Mouse (Mus musculus) ovary, postnatal 14 days (tissue): ENCODE data around the gene Lyrm4.

Experiments used
- DNase-seq: peaks from one replicate; pipeline ENCODE4 v3.0.0; 2022; ENCODE audit warnings: low spot score

Gene Lyrm4

DNA sequence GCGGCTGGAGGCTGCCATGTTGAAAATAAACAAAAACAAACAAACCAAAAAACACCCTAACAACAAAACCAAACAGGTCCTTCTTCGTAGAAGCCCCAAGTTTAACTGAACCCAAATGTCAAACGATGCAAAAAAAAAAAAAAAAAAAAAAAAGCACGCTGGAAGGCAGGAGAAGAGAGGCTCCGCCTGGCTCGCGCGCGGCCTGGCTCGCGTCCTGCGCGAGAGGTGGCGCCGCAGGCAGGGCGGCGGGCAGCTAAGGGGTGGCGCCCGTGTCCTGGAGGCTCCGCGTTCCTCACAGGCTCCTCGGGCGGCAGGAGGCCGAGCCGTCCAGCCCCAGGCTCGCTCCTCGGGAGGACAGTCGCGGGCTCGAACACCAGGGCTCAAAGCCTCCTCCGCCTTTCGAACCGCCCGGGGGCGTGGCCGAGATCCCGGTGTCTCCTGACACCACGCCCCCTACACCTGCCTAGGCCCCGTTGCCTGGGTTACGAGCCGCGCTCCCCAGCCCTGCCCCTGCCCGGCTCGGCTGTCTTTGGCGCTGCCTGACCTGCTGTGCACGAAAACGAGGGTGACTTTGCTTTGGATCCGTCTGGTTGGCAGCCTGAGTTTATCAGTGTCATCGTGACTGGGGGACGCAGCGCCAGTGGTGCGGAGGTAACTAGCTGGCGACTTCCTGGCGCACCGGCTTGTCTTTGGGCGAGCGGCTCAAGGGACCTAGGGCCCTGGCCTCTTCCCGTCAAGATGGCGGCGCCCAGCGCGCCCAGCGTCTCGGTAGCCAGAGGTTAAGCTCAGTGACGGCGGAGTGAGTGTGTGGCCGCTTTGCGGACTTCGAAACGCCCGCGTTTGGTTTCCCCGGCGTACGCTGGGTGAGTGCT, at the start of gene Lyrm4, which contains the start of gene Fars2:
Gene Lyrm4 (minus strand): TSS at position 384 of the 872 bp plus-strand sequence.
Gene Fars2 (plus strand): TSS at position 270 of the 872 bp plus-strand sequence.
- DNase-seq, result peak; percentile 96

DNA sequence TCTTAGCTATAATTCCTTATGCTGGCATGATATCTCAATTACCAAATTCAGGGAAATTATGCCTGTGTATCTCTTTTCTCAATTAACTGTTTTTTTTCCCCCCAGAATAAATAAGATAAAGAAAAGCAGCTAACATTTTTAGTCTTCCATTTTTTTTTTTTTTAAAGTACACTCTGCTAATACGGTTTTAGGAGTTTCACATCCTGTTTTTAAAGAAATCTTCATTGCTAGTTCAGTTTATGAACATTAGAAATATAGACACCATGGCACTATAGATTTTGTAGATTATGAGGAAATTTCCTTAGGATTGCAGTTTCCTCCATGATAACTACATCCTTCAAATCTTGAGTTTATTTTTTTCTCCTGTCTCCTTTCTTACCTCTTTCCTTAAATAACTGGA, 46.6 kb upstream of the Lyrm4 start:
- DNase-seq, result no peak

DNA sequence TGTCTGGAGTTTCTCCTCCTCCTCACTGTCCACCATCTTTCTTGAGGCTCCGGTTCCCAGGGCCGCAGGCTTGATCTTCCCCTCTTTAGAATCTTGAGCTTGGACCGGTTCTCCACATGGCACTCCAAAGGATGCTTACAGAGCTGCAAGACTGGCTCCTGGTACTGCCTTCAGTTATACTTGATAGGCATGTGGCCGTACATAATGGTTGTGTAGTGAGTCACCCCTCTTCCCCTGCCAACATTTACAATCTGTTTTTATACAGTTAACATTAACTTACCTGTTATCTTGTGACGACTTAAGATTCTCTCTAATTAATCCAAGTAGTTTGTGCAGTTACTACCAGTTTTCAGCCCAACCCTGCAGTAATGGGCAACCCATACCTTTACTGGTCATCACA, 46.1 kb upstream of the Lyrm4 start:
- DNase-seq, result no peak

DNA sequence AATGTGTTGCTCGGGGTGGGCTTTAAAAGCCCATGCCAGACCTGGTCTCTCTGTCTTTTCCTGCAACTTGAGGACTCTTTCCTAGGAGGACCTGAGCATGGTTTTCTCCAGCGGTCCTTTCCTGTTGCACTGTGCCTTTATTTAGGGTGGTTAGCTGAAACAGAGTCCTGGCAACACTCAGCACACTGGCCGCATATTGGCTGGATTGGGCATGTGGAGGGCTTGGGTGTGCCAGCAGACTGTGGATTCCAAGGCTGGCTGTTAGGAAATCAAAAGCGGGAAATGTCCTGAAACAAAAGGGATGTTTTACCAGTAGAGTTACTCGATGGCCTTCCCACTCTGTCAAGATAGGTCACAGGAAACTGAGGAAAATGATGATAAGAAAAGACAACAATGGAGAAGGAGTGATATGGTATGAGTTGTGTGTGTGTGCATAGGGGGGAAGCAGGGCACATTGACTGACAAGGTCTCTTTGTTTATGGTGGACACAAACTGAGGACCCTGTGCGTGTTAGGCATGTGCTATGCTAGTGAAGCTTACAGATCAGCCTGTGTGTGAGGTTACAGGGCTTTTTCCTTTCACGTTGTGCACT, 39.1 kb upstream of the Lyrm4 start:
- DNase-seq, result no peak

DNA sequence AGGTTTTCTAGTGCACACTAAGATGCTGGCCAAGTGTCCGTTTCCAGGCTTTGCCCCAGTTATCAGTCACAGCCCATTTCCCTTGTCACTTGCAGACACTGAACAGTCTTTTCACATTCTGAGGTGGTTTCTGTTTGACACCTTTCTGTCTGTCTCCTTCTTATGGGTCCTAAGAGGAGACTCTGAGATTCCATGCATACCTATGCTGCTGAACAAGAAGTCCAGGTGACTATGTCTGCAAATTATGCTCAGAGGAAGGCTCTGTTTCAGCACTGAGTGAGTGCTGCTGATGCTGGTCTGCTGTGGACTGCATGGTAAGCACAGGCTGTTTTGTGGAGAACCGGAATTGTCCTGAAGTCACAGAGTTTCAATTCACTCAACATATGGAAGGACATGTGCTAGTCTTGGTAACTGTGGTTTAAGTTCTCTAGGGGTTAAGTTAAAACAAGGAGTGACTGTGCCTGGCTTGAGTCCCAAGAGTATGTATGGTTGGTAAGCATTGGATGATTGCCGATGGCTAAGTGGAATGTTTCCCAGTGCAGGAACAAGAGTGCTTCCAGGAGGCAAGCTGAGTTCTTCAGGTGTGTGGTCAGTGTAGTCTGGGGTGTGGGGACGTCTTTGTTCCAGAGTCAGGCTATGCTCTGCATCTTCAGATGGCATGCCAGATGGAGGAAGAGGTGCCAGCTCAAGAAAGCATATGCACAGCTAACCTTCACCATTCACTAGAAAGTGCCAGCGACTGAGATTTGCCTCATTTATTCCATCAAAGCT, 35.6 kb upstream of the Lyrm4 start:
- no peak for DNase-seq

DNA sequence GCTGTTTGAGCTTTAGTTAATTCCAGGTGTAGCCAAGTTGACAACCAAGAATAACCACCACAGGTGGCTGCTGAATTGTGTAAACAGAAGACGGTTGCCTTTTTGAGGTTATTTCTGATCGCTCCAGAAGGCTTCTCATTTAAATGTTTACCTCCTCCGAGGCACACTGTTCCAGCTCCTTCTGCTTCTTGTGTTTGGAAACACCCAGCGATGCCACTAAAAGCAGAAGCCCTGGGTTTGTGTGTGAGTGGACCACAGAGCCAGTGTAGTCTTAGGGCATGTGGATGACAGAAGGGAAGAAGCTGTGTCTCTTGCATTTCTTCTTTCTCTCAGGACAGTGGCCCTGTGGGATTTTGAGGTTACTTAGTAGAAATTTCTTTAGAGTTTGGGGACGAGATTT, 32.9 kb upstream of the Lyrm4 start:
- DNase-seq, result no peak

DNA sequence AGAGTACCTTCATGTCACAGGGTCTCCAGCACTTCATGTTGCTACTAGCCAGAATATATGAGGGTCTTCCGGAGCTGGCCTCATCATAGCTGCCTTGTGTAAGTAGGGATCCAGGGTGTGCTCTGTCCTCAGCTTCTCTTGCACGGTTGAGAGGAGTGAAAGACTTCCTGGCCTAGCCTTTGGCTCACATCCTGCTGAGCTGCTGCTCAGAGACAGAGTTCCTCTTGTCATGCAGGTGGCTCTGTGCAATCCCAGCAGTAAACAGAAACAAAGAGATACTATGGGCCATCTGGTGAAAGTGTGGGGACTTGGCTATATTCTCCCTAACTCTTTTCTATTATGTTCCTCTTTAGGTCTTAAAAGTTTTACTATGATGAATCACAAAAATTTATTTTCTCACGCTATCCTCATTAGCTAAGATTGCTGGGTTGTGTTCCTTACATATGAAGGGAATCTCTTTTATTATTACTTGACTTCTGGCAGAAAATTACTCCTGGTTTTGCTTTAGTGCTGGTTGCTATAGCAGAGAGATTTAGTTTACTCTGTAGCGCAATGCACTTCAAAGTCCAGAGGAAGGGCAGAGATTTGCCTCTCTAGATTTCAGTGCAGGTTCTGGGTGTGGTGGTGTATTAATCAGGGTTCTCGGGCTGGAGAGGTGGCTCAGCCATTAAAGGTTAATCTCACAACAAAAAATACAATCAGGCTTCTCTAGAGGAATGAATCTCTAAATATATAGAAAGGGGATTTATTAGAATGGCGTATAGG, 32.0 kb upstream of the Lyrm4 start:
- DNase-seq, result no peak

DNA sequence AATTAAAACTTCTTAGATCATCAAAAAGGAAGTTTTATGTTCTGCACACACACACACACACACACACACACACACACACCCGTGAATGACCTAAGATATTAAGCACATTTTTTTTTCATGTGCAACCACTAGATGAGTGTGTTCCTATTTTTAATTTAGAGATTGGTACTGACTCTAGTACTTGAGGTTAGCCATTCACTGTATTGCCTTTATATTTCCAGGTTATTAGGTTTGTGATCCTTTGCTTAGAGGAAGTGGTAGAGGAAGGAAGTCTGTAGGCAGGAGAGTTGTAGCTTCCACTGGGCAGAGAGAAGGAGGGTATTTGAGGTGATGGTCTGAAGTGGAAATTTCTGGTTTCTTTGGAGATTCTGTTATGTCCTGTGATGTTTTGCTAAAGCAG, 28.3 kb upstream of the Lyrm4 start:
- no peak for DNase-seq

DNA sequence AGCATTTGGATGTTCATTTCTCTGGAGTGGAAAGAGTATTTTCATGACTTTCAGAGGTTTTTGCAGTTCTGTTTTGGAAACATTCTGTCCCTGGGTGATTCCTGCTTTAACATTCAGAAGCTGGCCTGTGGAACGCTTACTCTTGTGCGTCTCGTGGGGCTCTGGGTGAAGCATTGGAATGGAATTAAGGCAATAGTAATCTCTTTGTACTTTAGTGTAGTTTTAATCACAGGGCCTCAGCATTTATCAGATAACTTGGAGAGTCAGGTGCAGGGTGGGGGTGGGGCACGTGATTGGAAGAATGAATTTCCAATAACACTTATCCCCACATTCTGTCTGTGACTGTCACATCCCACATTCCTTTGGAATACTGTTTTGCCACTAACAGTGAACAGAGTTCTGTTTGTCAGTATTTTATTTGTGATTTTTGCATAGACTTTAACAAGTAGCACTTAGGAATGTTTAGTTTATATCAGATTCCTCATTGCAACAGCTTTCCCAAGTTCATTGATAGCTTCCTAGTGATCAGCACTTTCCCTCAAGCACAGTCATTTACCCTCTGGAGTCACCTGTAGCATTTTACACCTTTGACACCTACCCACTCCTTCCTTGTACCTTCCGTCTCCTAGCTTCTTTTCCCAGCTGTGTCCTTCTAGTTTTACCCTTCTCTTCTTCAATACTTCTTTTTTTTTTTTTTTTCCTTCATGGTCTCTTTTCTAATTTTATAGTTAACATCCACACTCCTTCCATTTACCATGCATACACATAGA, 23.1 kb upstream of the Lyrm4 start:
- DNase-seq, result no peak

DNA sequence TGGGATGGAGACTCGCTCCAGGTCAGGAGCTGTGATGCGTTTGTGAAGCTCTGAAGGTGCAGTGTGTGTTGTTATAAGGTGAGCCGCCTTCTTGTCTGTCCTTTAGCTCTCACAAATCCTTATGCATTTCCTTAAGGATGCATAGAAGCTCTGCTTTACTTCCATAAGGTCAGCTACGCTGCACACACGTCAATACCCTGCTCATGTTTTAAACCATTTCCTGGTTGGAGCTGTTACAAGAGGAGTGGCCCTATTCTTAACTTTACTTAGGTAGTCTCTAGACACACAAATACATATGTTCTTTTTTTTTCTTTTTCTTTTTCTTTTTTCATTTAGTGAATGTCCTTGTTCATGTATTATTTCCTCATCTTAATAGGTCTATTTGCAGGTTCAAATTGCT, 22.4 kb upstream of the Lyrm4 start:
- no peak for DNase-seq

DNA sequence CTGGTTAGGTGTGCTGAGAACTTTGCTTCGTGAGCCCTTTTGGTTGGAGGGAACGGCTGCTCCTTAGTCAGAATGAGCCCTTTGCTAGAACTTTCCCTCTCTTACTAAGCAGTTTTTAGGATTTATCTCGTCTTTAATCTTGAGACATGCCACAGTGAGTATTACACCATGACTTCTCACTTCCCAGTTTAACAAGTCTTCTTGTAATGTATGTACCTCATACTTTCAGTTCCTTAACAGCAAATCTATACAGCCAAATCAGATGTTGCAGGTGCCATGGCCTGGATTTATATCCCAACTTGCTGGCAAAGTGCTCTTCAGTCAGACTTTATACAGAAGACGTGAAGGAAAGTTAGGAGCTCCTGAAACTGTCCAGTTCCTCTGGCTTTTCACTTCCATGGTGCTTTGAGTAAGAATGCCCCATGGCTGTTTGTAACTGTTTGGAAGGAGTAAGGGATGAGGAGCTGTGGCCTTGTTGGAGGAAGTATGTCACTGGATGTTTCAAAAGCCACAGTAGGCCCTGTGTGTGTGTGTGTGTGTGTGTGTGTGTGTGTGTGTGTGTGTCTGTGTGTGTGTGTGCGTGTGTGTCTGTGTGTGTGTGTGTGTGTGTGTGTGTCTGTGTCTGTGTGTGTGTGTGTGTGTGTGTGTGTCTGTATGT, 14.8 kb upstream of the Lyrm4 start:
- no peak for DNase-seq

DNA sequence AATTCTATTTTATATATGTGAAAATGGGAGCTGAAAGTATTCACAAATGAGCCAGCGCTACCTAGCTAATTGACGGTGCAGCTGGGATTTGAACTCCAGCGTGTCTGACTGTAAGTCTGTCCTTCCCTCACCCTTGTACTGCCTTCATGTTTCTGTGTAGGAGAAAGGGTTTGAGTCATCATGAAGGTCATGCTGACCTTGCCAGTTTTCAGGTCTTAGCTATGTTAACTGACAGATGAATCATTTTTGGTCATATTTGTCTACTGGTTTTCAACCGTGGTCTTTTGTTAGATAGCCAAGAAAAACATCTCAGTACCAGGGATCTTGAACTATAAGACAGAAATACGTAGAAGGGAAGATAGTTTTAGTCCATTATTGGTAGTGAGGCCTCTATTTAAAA, 14.1 kb upstream of the Lyrm4 start:
- DNase-seq, result no peak

DNA sequence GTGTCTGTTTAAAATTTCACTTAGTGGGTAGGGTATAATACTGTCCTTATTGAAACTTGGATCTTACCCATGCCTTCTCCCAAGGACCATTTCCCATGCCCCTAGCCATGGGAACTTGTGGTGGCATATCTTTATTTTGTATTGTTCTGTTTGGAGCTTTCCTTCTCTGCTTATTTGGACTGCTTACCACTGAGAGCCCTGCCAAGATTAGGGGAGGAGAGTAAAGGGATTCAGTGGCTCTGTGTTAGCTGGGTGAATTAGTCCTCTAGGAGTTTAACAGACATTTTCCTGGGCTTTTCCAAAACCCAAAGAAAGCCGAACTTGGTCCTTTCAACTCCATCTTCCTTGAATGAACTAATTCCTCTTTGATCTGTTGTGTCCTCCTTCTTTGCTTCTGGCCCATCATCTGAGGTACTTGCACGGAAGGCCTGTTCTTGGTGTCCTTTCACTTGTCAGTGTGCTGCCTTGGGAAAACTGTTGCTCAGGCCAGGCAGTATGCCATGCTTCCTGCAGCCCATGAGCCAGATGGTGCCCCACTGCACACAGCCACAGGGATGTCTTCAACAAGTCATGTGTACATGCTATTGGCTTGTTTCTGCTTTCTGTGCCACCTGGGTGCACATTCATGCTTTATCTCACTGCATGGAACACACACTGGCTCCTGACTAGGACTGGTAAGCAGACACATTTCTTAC, 12.2 kb upstream of the Lyrm4 start:
- DNase-seq, result no peak

DNA sequence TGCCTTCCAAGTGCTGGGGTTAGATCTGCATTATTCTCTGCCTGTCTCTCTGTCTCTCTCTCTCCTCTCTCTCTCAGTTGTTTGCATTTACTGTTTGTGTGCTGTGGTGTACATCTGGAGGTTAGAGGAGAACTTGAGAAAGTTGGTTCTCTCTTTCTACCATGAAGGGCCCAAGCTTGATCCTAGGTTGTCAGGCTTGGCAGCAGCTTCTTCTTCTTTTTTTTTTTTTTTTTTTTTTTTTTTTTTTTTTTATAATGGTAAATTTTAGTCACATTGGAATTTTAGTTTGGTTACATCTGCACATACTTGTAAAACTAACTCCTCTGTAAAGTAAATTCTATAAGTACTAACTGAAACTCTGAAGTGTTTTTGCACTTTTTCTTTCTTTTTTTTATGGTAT, 3.3 kb upstream of the Lyrm4 start:
- DNase-seq, result no peak

DNA sequence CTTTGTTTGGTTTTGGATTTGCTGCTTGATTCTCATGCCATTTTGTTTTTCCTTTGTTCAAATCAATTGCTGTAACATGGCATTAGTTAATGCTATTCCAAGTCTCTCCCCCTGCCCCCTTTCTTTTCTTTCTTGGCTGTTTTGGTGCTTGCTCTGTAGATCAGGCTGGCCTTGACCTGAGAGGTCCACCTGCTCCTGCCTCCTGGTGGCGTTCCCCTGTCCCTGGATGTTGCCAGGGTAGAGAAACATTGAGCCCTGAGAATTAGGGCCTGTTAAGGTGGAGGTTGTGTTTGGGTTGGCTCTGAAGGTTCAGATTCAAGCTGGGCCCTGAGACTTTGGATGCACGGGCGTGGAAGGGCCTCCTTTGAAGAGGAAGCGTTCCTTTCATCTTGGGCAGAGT, 2.4 kb upstream of the Lyrm4 start:
- no peak for DNase-seq

DNA sequence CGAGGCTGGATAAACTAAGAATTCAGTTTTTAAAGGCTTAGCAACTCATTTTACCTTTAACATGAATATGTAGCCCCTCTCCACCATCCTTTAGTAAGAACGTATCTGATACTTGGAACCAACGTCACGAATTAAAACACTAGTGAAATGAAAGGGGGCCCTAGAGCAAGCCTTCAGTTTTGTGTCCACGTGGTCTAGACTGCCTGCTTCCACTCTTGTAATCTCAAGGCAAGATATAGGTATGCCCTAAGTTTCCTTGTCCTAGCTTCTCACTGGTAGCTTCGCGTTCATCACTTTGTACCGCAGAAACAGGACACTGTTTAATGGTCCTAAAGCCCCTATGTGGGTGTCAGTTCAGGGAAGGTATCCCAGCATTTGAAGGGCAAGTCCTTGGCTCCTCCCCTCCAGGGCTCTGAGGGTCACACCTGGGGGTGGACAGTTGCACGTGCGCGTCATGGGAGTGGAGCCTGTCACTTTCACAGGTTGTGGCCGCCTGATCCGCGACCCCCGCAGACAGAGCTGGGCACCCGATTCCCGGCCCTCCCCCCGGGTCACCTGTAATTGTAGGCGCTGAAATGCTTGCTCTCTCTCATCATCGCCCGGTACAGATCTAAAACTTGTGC, 695 bp downstream of the Lyrm4 start:
- peak; percentile 9 for DNase-seq

DNA sequence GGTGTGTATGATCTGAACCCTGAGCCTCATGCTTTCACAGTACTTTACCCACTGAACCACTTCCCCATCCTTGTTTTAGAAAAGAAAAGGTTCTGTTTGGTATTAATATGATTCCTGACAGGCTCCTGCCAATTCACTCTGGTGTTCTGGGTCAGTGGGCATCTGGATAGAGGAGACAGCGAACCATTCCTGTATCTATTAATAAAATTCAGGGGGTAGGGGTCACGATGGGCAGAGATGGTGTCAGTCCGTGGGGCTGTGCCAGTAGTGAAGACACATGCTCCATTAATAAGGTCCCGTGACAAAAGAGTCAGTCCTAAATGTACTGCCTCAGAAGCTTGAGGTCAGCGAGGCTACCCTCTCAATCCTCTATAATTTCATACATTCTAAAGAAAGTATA, 4.1 kb downstream of the Lyrm4 start:
- DNase-seq, result no peak

DNA sequence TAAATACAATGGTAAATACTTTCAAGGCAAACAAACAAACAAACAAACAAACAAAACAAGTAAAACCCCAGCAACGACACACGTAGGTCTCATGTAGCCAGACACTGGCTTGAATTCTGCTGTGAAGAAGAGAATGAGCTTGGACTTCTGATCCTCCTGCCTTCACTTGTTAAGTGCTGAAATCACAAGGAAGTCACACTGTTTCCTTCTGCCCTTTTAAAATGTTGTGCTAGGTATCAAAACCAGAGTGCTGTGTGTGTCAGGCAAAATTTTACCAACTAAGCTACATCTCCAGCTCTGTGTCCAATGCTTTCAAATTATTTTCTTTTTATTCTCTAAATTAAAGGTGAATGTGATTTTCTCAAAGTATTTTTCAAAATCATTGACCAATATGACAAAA, 6.0 kb downstream of the Lyrm4 start:
- DNase-seq, result no peak

DNA sequence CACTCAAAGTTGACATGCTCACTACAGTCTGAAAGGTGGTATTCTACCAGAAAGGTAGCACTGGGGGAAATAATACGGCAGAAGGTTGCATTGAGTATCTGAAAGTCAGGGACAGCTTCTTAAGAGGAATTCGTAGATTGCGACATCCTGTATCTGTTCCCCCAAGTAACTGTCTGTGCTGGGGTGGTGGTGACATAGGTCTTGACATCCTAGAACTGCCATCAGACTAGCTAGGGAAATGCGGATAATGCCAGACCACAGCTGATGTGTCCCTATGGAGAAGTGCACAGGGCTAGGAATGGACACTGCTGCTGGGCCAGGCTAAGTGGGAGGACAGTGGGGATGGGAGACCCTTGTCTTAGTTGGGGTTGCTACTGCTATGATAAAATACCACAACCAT, 8.8 kb downstream of the Lyrm4 start:
- no peak for DNase-seq

DNA sequence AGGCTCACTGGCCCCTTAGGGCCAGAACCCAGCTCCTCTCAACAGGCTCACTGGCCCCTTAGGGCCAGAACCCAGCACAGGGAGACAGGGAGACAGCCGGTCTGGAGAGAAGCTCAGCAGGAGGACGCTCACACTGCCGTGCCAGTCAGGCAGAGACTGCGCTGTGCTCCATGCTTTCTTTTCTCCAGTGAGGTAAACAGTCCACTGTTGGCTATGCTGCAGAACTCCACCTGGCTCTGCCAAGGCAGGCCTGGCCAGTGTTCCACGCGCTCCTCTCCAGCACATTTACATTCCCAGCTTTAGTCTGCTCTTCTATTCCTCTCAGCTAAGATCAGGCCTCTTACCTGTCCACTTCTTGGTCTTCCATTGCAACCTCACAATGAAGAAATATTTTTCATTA, 11.7 kb downstream of the Lyrm4 start:
- no peak for DNase-seq
